Mouse (Mus musculus) liver, embryonic 14.5 days (tissue): ENCODE results near the gene Pcp4l1. TPM values are rescaled to one million over a fixed set of nuclear protein-coding genes. Genes with fewer than 3 reads are reported as not detected.

Experiments used
- ATAC-seq: fragments of 200-750 bp; cut with Nextera tagmentation; 2 replicates; pipeline ENCODE4 v1.8.0; 2017; ENCODE audit warnings: moderate number of reproducible peaks, mild to moderate bottlenecking, moderate library complexity; ENCODE audit not compliant: insufficient read depth
- DNase-seq, 3 experiments: peaks; one replicate each; pipeline ENCODE4 v3.0.0-alpha.2; 2012 to 2013; ENCODE audit warnings: low read depth in 3 of 3, low spot score in 3 of 3
- H3K27ac ChIP-seq: fragments of 300-500 bp; sonication (generic); 2 replicates; pipeline ENCODE4 v1.5.1; 2014; ENCODE audit warnings: moderate library complexity, mild to moderate bottlenecking, control low read depth, inconsistent platforms
- H3K27me3 ChIP-seq: fragments of 300-500 bp; sonication (generic); 2 replicates; pipeline ENCODE4 v1.6.1; 2014; ENCODE audit warnings: mild to moderate bottlenecking, low read length, moderate library complexity; ENCODE audit not compliant: control insufficient read depth, insufficient read depth
- H3K36me3 ChIP-seq: fragments of 300-500 bp; sonication (generic); replicated peaks from 2 replicates; pipeline ENCODE4 v1.6.1; 2014; ENCODE audit warnings: low read depth; ENCODE audit not compliant: control insufficient read depth, insufficient read depth
- H3K4me1 ChIP-seq, 2 experiments: fragments of 200-500 bp in 1 of 2; fragments of 300-500 bp in 1 of 2; sonication (generic) in 1 of 2; replicated peaks; 2 replicates each; pipeline ENCODE4 v1.6.1; 2012 to 2014; ENCODE audit warnings: antibody characterized with exemption in 1 of 2, inconsistent platforms in 1 of 2, low read length in 1 of 2; ENCODE audit not compliant: control insufficient read depth in 2 of 2, insufficient read depth in 2 of 2
- H3K4me2 ChIP-seq: fragments of 300-500 bp; sonication (generic); 2 replicates; pipeline ENCODE4 v1.6.1; 2014; ENCODE audit warnings: low read depth, mild to moderate bottlenecking, control low read depth, moderate library complexity
- H3K4me3 ChIP-seq, 2 experiments: fragments of 200-500 bp in 1 of 2; fragments of 300-500 bp in 1 of 2; sonication (generic) in 1 of 2; 2 replicates each; pipeline ENCODE4 v1.5.1; 2012 to 2014; ENCODE audit warnings: low read depth in 2 of 2, low read length in 2 of 2, mild to moderate bottlenecking in 2 of 2, control low read depth in 1 of 2, inconsistent platforms in 1 of 2, moderate library complexity in 1 of 2; ENCODE audit not compliant: insufficient read depth in 1 of 2
- H3K9ac ChIP-seq: fragments of 300-500 bp; sonication (generic); replicated peaks from 2 replicates; pipeline ENCODE4 v1.6.1; 2014; ENCODE audit warnings: mild to moderate bottlenecking, control low read depth, moderate library complexity
- H3K9me3 ChIP-seq: fragments of 300-500 bp; sonication (generic); 2 replicates; pipeline ENCODE4 v1.6.1; 2016; ENCODE audit warnings: low read length, mixed read lengths; ENCODE audit not compliant: control insufficient read depth
- CTCF ChIP-seq: IDR thresholded peaks from 2 replicates; pipeline ENCODE4 v1.5.1; 2016; ENCODE audit warnings: antibody characterized with exemption, low read depth, control low read depth
- EP300 ChIP-seq: IDR thresholded peaks from 2 replicates; pipeline ENCODE4 v1.6.1; 2016; ENCODE audit warnings: antibody characterized with exemption, low read depth
- WGBS: fragments of 180-500 bp; shearing (Covaris S2); extraction: QIAGEN DNeasy Blood & Tissue Kit; methylation state at CpG from one replicate; pipeline ENCODE4 v1.1.7; 2014; ENCODE audit not compliant: insufficient replicate concordance; 5-methylcytosine and 5-hydroxymethylcytosine counted together
- polyA plus RNA-seq, 2 experiments: library from polyadenylated mRNA; depleted of rRNA in 1 of 2; stranded (reverse) in 1 of 2; unstranded in 1 of 2; fragments of >200 nt; fragmentation: Nextera tagmentation in 1 of 2; extraction: Ambion mirVana in 1 of 2; gene quantifications; 2 replicates each; pipeline versions ENCODE4 v1.2.1 to v1.2.3; 2012 to 2014

The Pcp4l1 gene
- polyA plus RNA-seq, 2 experiments: 1.0 to 1.2 TPM

DNA sequence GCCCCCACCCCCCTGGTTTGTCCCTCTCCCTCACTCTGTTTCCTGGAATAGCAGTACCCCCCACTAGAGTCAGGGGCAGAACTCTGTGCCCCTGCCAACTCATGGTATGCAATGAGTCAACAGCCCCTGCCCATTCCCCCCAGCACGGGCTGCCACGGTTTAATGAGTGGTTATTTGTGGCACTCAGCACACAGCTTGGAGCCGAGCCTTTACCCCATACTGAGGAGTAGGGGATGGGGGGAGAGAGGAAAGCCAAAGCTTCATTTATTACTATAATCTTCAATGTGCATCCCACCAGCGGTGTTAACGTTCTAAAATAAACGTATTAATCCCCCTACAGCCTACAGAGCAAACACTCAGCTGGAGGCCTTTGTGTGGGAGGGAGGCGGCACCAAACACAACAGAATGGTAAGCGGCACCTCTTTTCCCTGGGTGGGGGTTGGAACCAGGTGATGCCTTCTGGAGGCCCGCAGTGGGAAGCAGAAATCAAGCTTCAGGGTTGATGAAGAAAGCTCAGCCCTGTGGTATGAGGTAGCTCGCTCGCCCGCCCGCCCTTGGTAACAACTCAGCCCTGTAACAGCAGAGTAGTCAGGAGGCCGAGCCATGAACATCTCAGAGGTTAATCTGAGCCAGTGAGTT lies 6.5 kb downstream of the Pcp4l1 start:
- no peak overlapping the region for H3K4me3 ChIP-seq
- H3K27ac ChIP-seq: no peak overlapping the region
- WGBS: 60% methylated on average over 14 of the region's 14 CpGs
- no peak for TF ChIP-seq CTCF
- no peaks in the 10 kb centered on the region for H3K9me3 ChIP-seq
- no peak for ATAC-seq
- peaks cover 24% of the 10 kb centered on the region for H3K27me3 ChIP-seq
- H3K36me3 ChIP-seq: no peaks in the 10 kb centered on the region
- no peak overlapping the region for H3K9ac ChIP-seq
- DNase-seq: no peak
- peaks cover 0 to 8% of the 10 kb centered on the region in 2 experiments; a peak in 1 of 4 replicates for H3K4me1 ChIP-seq
- no peak overlapping the region for H3K4me2 ChIP-seq

DNA sequence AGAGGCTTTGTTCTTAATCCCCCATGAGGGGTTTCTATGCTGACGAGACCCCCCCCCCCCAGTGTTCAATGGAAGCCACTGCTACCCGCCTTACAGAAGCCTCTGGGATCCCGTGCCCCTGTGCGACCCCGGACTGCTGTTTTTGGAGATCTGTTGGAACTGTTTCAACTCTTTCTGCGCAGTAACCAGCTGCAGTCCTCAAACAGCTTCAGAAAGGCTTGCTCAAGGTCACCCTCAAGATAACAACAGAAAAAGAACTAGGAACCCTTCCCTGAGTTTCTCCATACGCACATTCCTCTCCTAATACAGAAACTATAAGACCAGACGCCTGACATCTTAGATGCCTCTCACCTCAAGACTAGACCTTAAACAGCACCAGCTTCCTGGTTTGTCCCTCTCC lies 7.0 kb downstream of the Pcp4l1 start:
- ATAC-seq (no peak), DNase-seq (no peak)

DNA sequence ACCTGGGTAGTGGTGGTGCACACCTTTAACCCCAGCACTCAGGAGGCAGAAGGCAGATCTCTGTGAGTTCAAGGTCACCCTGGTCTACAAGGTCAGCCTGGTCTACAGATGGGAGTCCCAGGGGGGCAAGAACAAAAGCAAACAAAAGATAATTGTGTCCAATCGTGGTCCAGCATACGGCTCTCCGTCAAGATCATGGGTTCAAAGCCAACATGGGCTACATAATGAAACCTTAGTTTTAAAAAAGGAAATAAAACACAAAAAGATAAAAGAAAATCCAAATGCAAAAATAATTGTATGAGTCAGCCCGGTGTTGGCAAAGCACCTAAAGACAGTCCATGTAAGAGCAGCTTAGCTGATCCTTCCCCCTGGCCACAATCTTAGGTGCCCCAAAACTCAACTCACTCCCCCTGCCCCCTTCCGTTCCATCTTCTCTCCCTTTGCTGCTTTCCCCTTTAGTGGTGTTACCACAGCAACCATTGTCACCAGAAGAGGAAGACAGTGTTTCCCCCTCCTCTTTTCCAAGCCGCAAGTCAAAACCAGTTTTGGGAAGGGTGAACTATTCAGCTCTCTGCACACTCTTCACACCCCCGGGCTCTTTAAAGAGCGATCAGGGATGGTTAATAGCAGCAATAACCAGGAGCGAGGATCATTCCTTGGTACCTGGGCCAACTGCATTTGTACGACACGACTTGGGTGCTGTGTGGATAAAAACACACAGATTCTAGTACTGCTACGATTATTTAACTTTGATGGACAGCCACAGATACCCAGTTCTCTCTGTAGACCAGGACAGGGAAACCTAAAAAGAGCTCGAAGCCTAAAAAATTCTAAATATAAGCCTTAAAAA lies 8.0 kb downstream of the Pcp4l1 start:
- ATAC-seq (no peak), DNase-seq (no peak)
- 33% methylated on average over 13 of the region's 13 CpGs for WGBS
- H3K27ac ChIP-seq: no peak overlapping the region
- peaks cover 0 to 11% of the 10 kb centered on the region in 2 experiments; a peak in 2 of 4 replicates for H3K4me1 ChIP-seq
- no peaks in the 10 kb centered on the region for H3K36me3 ChIP-seq
- no peaks in the 10 kb centered on the region for H3K9me3 ChIP-seq
- peaks cover 10% of the 10 kb centered on the region for H3K27me3 ChIP-seq
- no peak overlapping the region for H3K9ac ChIP-seq
- TF ChIP-seq CTCF: no peak
- no peak for TF ChIP-seq EP300
- no peak overlapping the region for H3K4me3 ChIP-seq
- no peak overlapping the region for H3K4me2 ChIP-seq

More for the DNA sequence above, 7.0 kb downstream of the Pcp4l1 start:
- WGBS: 51% methylated on average over 8 of the region's 8 CpGs
- Histone ChIP-seq H3K9ac (no peak overlapping the region), H3K27me3 (peaks cover 19% of the 10 kb centered on the region), H3K36me3 (no peaks in the 10 kb centered on the region), H3K27ac (no peak overlapping the region), H3K4me2 (no peak overlapping the region), H3K4me3 (no peak overlapping the region), H3K9me3 (no peaks in the 10 kb centered on the region), H3K4me1 (peaks cover 0 to 11% of the 10 kb centered on the region in 2 experiments; a peak in 2 of 4 replicates)
- TF ChIP-seq CTCF: no peak
- no peak for TF ChIP-seq EP300

DNA sequence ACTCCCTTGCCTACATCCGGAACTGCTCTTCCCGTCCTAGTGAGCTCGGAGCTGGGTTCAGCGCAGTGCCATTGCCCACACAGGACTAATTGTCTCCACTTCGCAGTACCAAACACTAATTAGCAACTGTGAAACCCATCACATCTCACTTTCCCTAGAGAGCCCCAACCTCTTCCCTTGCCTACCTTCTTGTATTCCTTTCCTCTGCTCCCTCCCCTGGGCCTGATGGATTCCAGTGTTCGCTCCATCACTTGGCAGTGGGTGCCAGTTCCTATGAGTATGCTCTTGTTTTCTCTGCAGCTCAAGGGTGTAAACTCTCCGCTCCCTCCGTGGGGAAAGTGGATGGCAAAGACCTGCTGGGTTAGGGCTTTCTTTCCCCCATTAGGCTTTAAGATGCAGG lies 10.4 kb downstream of the Pcp4l1 start:
- no peak overlapping the region for H3K9ac ChIP-seq

DNA sequence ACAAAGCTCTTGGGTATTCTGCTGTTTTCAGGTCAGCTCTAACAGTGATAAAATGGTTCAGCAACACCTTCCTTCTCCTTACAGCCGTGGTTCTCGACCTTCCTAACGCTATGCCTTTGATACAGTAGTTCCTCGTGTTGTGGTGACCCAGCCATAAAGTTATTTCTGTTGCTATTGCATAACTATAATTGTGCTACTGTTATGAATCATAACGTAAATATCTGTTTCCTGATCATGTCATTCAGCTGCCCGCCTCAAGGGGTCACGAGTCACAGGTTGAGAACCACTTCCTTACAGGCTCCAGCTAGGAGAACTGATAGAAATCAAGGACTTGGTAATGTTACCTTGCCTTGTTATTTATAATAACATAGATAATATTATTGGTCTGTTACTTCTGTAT lies 11.8 kb downstream of the Pcp4l1 start:
- ATAC-seq: no peak
- 10% methylated on average over 7 of the region's 7 CpGs for WGBS
- peak in 1 of 3 experiments; percentile 14 for DNase-seq

More for the DNA sequence above, 10.4 kb downstream of the Pcp4l1 start:
- Histone ChIP-seq H3K27me3 (no peaks in the 10 kb centered on the region), H3K4me1 (peaks cover 0 to 11% of the 10 kb centered on the region in 2 experiments; a peak in 2 of 4 replicates), H3K9me3 (no peaks in the 10 kb centered on the region), H3K4me3 (no peak overlapping the region), H3K4me2 (no peak overlapping the region), H3K36me3 (no peaks in the 10 kb centered on the region), H3K27ac (no peak overlapping the region)
- ATAC-seq (no peak), DNase-seq (no peak)
- TF ChIP-seq CTCF (no peak), EP300 (no peak)
- 71% methylated on average over 8 of the region's 8 CpGs for WGBS

More for the DNA sequence above, 11.8 kb downstream of the Pcp4l1 start:
- Histone ChIP-seq H3K9me3 (no peaks in the 10 kb centered on the region), H3K27ac (no peak overlapping the region), H3K4me2 (no peak overlapping the region), H3K36me3 (no peaks in the 10 kb centered on the region), H3K4me3 (no peak overlapping the region), H3K4me1 (peaks cover 0 to 8% of the 10 kb centered on the region in 2 experiments; a peak in 2 of 4 replicates), H3K27me3 (no peaks in the 10 kb centered on the region), H3K9ac (no peak overlapping the region)
- TF ChIP-seq CTCF (peak; percentile 41; the same call in 1 of the 2 replicates), EP300 (no peak)
